Mouse (Mus musculus) C2C12 (cell line): Measurements from ENCODE around the gene Gm37419.

Experiments used
- CTCF ChIP-seq: IDR thresholded peaks from one replicate; pipeline ENCODE4 v1.5.1; 2011; ENCODE audit not compliant: control insufficient read depth, insufficient read depth, insufficient read length
- FOSL1 ChIP-seq: IDR thresholded peaks from one replicate; pipeline ENCODE4 v1.8.0; 2011; ENCODE audit warnings: mild to moderate bottlenecking, low read length; ENCODE audit not compliant: poor library complexity, insufficient read depth, severe bottlenecking
- MYOD1 ChIP-seq: IDR thresholded peaks from one replicate; pipeline ENCODE4 v1.6.1; 2011; ENCODE audit warnings: low read depth; ENCODE audit not compliant: control insufficient read depth, insufficient read length
- USF1 ChIP-seq: IDR thresholded peaks from one replicate; pipeline ENCODE4 v1.6.1; 2011; ENCODE audit warnings: low read depth, mild to moderate bottlenecking, control low read depth, moderate library complexity

GRCm38 (mm10) chr16:23972901-23973300 lies 15.4 kb upstream of the Gm37419 start:
- TF ChIP-seq FOSL1 (no peak), CTCF (no peak), MYOD1 (no peak), USF1 (no peak)
